Mouse (Mus musculus) layer of hippocampus, adult 18-20 months (tissue): Measurements from ENCODE around the gene Serp2. TPM values are rescaled to one million over a fixed set of nuclear protein-coding genes. Genes with fewer than 3 reads are reported as not detected.

ENCODE experiments used
- DNase-seq, 2 experiments: peaks; one replicate each; pipeline ENCODE4 v3.0.0; 2022; ENCODE audit warnings: low spot score in 2 of 2
- total RNA-seq, 2 experiments: library from RNA; stranded (reverse); gene quantifications; 2 replicates each; pipeline ENCODE4 v1.2.3; 2021

Gene Serp2
- total RNA-seq, 2 experiments from 2014 or later: 150 to 152 TPM

DNA sequence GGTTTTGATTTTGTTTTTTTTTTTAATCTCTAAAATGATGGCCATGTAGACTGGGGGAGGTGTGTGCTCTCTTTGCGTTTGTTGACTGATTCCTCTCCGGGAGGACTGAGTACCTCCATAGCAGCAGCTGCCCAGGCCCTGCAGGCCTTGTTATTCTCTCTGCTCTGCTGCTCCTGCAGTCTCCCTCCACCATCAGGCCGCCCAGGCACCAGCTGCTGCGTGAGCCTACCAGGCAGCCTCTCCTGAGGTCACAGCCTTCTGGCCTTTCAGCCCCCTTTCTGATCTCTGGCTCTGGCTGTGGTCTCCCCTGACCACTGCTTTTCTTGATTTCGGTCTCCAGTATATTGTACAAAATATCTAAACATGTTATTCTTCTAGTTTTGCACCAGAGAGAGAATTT, 56.7 kb downstream of the Serp2 start:
- DNase-seq: no peak

DNA sequence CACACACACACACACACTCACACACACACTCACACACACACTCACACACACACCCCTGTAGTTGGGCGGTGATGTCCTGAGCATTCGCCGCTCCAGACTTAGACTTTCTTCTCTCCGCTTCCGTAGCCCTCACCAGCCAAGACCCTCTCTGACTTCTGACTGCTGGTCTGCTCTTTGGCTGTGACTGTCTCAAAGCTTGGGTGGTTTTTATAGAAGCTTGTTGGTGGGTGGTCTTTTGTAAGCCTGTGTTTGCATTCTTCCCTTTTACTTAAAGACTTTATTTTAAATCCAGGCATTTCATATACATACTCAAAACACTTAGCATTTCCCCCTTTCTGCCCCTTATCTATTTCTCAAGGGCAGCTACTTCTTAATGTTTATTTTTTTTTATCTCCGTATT, 57.2 kb downstream of the Serp2 start:
- no peak for DNase-seq

DNA sequence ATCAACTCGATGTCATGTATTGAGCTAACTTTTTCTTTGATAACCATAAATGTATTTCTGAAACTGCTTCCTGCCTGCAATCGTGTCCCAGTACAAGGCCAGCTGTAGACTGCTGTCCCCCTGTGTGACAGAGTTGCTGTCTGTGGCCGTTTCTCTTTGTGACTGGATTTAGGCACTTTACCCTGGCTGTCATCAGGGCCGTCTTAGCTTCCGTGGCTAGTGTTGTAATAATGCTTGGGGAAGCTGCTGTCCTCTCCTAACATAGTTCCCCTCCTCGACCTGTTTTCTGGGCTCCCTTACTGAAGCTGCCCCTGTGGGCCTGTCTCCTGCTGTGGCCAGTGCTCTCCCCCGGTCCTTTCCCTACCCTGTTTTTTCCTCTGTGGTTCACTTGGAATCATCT, 58.5 kb downstream of the Serp2 start:
- no peak for DNase-seq

DNA sequence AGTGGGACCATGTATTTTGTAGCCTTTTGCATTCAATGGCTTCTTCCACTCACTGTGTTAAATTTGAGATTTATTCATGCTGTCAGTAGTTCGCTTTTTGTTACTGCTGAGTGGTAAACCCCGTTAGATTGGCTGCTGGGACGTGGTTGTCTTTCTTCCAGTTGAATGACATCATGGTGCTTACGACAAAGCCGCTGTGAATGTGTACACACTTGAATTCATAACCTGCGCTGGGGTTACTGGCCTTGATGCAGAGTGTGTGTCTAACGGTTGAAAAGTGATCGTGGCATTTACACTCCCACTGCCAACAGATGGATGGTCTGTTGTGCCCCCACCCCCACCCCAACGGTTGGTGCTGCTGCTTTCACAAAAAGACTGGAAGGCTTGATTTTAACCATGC, 59.5 kb downstream of the Serp2 start:
- DNase-seq: no peak

DNA sequence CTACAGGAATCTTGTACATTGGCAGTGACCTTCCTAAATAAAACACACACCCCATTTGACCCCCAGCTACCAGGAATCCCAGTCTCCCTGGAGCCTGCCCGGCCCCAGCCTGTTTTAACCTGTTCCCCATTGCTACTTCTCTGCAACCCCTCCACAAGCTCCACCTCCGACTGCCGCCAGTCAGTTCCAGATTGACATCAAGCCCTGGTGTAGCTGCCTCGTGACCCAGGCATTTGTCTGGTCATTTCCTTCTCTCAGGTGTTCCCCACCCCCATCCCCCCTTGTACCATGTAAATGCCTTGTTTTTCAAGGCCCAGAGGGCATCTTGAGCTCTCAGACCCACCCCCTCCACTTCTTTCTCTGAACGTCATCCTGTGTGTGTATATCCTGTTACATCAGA, 61.7 kb downstream of the Serp2 start:
- no peak for DNase-seq

DNA sequence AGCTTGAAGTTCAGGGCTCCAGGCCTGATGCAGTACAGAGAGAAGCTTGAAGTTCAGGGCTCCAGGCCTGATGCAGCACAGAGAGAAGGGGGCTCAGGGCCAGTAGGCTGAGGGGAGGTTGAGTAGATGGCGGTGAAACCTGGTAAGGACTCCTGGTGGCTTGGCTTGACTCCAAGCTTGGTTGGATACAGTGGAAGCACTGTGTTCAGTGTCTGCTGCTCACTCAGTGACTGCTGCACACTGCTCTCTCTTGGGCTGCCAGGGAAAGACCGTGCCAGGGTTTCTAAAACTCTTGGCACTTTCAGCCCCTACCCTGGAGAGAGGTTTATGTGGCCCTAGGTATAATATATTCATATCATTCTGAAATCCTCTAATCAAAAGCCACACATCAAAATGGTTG, 67.6 kb downstream of the Serp2 start:
- no peak for DNase-seq

DNA sequence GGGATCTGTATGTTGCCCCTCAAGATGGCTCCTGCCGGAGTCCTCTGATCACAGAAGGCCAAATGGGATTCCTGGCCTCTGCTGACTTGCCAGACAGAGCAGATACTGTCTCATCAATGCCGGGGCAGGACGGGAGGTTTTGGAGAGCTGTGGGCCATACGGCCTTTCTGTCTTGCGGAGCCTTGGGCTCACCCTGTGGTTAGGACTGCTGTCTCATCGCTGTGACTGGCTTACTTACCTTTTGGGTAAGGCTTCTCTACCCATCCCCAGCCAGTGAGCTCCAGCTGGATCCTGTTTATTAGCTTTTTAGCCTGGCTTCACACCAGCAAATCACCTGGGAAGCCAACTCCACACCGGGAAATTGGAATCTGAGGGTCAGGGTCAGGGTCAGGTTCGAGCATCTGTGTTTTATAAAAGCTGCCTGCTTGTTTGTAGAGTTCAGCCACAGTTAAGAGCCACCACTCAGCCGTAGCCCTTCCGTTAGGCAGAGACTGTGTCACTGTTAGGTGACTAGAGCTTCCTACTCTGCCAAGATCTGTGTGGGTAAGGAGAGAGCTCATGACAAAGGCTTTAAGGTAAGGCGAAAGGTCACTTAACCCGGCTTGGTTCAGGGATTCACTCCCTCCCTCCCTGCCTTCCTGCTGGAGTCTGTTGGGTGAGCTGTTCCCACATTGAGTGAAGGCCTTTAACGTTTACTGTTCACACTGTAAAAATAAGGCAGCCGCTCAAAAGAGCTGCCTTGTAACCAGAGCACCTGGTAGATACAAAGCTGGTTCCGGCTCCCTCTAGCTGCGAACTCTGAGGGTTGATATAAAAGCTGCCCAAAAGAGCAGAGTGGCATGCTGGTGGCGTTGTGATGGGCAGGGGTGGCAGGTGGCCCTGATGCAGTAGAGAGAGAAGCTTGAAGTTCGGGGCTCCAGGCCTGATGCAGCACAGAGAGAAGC, 68.3 kb downstream of the Serp2 start:
- no peak for DNase-seq

DNA sequence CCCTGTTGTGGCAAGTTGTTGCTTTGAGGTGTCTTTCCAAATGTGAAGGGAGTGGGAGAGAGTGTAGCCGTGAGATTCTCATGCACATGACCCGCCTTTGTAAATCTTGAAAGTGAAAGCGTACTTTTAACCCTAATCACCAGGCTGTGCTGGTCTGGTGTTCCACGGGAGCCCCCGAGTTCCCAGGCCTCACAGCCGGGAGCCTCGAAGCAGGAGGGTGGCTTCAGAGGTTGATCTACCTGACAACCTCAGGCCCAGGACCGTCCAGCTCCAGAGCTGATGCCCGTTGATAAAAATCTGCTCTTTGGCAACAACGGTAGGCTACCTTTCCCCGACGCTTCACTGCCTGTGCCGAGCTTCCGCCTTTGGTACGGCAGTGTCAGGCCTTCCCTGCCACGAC, 69.1 kb downstream of the Serp2 start:
- DNase-seq: no peak

DNA sequence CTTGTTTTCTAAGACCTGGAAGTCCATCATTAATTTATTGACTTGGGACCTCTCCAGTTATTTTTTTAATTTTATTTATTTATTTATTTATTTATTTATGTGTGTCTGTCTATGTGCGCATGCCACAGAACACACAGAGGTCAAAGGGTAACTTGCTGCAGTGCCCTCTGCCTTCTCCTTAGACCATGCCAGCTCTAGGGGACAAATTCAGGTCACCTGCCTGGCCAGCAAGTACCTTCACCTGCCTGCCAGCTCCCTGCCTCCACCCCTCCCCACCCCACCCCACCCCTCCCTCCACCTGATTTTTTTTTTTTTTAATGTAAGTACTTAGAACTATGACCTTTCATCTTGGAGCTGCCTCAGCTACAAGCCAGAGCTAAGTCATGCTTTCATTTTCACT, 73.0 kb downstream of the Serp2 start:
- DNase-seq: no peak

Other genes with a start within 250 kb of the Serp2 start
- gene Tsc22d1, start 141.9 kb downstream of the Serp2 start, total RNA-seq: 100 to 1,000 TPM; 533 to 545 TPM